Mouse (Mus musculus) kidney, postnatal 25 days (tissue): ENCODE data around the gene Lipm.

ENCODE experiments used
- DNase-seq, 2 experiments: peaks; one replicate each; pipeline ENCODE4 v3.0.0; 2021; ENCODE audit warnings: mixed read lengths in 2 of 2

Gene Lipm

DNA sequence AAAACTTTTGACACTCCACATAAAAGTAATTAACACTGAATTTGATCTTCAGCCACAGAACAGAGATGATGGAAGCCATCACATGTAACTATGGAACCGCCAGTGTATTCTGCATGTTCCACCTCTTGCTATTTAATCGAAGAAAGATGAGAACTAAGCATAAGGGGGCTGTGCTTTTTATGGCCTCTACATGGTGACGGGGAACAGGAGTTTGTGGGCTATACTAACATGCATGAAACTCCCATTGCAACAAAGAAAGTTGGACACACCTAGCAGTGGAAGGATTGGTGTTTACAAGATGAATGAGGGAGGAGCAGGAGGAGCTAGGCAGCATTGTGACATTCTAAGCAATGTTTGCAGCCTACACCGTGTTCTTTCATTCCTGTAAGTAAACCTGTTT, at the start of gene Lipm:
Gene Lipm, plus strand, starts transcription at position 301 of the 400 bp plus-strand sequence.
- no peak for DNase-seq

DNA sequence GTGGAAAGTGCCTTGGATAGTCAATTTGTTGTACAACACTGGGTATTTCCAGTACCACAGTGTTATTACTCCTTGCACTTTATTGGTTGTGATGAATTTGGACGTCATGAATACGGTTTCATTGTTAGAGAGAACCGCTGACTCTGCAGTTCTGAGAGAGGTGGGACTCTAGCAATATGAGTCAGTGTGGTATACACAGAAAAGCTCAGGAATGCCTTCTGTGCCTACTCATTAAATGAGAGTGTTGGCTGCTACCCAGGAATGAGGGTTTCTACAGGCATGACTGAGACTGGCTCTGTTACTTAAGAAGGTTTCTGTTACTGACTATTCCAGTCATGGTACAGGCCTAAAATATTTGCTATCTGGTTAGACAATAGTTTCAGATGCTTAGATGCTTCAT, 49.2 kb upstream of the Lipm start:
- peak in 1 of 2 experiments; percentile 12 for DNase-seq

DNA sequence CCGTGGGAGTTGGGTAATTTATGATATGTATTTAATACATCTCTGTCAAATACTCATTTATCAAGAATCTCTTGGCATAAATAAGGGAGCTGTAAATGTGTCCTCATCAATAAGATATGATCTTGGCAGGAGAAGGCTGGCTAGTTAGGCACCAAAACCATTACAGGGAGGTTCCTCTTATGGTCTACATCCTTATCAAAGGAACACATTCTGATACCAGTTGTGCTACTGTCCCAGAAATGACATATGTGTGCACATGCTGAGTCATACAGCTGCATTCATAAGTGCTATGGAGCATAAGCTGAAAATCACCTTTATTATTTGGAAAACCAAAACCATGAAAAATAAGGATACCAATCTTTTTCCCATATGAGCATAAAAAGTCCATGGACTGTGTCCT, 37.2 kb upstream of the Lipm start:
- DNase-seq = no peak

- no peak for DNase-seq
These were observed 36.7 kb upstream of the Lipm start for GRCm38 (mm10) chr19:34064059-34064458.

DNA sequence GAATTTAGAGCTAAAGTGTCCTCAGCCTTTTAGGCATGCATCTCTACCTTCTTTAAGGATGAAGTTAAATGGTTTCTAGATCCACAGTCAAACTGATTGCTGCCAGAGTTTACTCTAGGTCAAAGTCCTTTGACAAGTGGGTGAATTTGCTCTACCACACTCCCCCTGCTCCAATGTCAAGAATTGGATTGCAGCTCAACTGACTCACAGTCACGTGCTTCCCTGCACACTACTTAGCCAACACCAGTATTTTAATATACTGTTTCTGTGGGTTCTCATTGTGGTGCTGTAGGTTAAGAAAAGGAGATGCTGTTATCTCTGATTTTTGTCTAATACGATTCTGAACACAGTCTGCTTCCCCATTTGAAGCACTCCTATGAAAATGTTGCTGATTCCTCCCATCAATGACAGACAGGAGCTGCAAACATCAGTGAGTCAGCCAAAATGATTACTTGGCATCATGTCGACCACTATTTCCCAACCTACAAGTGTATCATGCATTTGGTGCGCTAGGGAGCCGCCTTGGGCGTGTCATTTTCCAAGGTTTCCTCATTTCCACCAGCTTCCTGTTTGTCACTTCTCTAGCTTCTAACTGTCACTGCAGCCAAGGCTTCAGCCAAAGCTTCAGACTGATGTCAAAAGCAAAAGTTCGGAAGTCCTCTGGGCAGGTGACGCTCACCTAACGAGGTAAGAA, 33.8 kb upstream of the Lipm start, which contains the start of gene Lipn:
Gene Lipn, plus strand, starts transcription at position 580 of the 694 bp plus-strand sequence.
- DNase-seq = no peak

DNA sequence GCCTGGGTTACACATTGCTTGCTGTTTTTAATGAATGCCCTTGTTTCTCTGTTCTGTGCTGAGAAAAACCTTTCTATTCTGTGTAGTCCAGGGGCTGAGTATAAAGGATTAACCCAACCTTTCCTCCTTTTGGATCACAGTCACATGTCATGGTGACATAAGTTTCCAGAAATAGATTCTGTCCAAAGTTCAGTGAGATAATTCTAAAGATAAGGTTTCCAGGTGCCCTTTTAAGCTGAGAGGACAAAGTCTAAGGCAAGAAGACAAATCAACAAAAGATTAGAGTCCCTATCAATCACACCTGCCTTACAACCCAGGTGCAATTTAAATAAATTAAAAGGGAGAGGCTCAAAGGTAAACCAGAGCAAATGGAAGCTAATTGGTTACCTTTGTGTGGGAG, 26.5 kb upstream of the Lipm start:
- DNase-seq = no peak

GRCm38 (mm10) chr19:34078130-34078529, 22.6 kb upstream of the Lipm start:
- DNase-seq = no peak

- DNase-seq = peak; percentile 29 to 42
These were observed 11.6 kb upstream of the Lipm start for GRCm38 (mm10) chr19:34089011-34089680.

DNA sequence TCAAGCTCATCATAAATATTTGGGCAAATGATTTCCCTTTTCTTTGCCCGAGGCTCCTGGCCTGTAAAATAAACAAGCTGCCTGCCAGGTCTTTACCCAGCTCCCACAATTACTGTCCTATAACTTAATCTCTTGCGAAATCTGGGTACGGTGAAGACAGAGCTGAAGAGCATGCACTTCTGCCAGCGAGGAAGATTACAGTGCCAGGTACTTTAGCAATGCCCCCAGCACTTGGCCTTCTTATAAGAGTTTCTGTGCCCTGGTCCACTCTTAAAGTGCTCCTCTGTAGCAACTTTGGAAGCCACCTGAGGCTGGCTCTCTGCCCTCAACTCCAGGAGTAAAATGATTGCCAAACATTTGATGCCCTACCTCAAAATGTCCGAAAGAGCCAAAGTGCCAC, 5.4 kb upstream of the Lipm start:
- DNase-seq = no peak

DNA sequence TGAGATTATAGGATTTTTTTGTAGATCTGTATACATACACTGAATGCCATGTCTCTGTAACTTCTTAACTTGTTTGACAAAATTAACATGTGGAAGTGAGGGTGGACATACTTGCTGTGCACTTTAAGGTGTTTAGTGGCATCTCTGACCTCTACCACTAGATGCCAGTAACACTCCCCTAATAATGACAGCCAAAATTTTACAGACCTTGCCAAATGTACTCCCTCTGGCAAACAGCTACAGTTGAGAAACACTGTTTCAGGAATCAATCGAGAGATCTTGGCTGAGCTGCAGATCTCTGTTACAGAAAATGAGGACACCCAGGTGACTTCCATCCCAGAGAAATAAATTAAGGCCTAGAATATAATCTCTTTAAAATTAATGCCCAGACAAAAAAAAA, 4.5 kb upstream of the Lipm start:
- no peak for DNase-seq

- no peak for DNase-seq
These were observed 1.2 kb downstream of the Lipm start for GRCm38 (mm10) chr19:34101888-34102287.

DNA sequence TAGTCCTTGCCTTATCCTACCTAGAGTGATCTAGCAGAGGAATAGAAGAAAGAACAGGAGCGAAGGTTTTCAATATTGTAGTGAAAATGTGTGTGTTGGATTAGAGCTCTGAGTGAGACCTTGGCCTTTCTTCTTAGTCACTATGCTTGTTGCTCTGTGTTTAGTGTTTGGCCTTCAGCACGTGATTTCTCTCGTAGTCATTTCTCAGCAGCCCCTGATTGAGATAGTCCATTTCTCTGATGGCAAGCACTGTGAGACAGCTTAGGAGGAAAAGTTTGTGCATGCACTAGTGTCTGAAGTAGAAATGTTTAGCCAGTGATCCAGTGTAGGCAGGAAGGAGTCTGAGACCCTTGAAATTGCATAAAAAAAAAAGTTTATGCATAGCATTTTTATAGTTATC, 4.1 kb downstream of the Lipm start:
- DNase-seq = no peak

GRCm38 (mm10) chr19:34119102-34119501, 18.4 kb downstream of the Lipm start:
- DNase-seq = no peak

GRCm38 (mm10) chr19:34119653-34120052, 18.9 kb downstream of the Lipm start:
- DNase-seq = no peak

DNA sequence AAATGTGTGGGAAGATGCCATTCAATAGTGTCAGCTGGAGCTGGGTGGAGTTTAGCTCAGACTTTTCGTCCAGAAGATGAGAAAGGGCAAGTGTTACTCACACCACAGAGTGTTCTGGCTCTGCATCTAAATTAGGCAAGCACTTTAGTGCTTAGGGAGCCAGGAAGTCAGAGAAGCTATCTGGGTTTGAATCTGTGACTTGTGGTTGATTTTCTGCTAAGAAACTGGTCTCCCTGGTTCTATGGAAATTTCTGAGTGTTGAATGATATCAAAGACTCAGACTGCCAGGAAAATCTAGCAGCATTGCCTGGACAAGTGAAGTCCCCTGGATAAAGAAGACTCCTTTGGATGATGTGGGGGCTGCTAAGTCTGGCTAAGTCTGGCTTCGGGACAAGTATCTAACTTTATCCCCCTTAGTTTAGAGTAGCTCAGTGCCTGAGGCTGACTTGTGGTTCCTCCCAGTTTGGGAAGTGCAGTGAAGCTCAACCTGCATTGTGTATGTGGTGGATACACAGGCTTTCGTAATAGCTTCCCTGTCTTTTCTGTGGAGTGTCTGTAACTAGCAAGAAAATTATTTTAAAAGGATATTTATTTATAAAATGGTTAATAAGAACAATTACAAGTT, 19.5 kb downstream of the Lipm start:
- no peak for DNase-seq

DNA sequence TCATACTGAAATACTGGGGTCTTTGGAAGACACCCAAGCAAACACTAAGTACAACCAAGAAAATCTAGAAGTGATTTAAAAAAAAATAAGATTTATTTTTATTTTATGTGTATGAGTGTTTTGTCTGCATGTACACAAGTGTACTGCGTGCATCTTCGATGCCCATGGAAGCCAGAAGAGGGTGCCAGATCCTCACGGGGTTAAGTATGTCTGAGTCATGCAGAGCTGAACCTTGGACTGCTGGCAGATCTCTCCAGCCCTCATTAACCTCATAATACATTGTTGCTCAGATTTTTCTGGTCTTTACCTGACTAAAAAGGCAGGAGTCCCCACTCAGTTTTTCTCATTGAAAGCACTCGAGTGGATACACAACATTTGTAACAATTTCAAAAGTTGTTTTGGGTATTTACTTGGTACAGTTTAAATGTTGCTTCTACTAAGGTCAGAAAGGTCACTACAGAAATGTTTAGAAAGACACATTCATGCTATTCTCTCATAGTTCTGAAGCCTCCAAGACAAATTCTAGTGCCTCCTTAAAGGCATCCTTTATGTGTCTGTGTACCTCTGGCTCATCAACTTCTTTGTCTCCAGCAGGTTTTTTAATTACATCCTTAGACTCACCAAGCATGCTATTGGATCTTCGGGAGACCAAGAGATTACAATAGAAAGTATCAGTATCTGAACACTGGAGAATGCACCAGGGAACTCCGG, 38.1 kb downstream of the Lipm start:
- DNase-seq = peak; percentile 39 to 41

DNA sequence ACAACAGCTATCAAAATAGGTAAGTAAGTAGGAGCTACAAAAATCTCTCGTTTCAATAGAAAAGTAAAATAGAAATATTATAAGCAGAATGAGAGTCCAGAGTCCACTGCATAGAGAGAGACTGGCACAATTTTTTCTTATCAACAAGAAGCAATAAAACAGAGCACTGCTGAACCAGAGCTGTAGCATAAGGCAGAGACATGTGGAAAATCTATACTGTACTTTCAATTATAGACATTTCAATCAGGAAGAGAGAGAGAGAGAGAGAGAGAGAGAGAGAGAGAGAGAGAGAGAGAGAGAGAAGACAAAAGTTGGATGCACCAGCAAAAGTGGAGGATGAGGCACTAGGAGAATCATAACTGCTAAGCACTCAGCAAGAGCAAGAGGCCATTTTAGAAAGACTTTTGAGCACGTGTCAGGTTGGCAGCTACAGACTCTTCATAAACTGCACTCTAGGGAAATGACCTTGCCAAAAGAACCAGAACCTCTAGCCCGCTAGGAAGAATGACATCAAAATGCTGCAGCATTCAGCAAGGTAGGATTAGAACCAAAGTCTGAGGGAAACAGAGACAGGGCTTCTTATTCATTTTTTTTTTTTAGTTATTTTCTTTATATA, 38.8 kb downstream of the Lipm start:
- no peak for DNase-seq

GRCm38 (mm10) chr19:34148421-34148820, 47.7 kb downstream of the Lipm start:
- DNase-seq = no peak

DNA sequence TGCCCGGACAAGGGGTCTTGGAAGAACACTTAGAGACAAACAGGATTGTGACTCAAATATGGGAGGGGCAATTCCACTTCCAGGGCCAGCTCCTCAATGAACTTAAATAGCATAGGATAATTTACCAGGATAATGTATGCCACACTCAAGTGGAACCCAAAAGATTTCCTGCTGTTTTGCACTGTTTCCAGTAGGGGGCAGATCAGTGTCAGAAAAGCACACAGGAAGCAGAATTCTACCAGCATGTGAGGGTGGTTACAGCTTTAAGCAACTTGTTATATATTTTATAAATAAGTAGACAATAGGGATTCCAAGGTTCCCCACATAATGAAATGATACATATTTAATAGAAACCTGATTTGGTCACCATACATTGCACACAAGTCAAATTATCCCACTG, 51.2 kb downstream of the Lipm start:
- no peak for DNase-seq

DNA sequence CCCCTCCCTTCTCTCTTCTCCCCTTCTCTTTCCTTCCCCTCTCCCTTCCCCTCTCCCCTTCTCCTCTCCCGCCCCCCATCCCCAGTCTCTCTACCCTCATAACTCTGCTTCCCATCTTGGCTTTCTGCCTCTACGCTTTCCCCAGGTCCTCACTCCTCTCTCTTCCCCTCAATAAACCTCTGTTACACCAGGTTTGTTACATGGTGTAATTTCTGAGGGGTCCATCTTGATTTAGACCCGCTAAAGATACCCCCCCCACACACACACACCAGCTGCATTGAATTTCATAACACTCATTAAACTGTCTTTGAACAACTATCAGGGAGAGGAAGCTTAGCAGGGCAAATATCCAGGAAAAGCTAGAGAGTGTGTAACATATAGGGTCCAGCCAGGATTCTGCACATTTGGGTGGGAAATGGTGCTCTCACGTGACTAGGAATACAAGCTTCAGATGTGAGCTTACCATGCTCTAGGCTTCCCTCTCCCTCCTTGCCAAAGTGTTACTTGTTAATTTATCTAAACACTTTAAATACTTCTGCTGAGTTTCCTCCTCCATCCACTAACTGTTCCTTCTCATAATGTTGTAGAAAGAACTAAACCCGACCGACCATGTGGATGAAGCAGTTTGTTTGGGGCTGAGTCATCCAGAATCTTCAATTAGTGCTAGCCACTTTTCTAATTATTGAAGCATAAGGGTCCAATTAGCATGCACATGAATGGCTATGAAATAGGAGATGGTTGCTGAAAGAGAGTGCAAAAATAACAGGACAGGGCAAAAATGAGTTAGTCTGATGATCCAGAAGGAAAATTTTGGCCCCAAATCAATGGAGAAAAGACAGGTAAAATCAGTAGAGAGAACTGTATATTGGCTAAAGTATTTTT, 52.8 kb downstream of the Lipm start:
- DNase-seq = no peak

- DNase-seq = no peak
These were observed 62.0 kb downstream of the Lipm start for GRCm38 (mm10) chr19:34162693-34163092.

- peak in 1 of 2 experiments; percentile 39 for DNase-seq
These were observed 65.2 kb downstream of the Lipm start, which contains the start of gene Ankrd22 for GRCm38 (mm10) chr19:34165891-34166290. TSS of gene Ankrd22 (minus strand) at chr19:34166053.
